Mouse (Mus musculus) thymus, adult 2 months (tissue): ENCODE measurements at regions not wholly inside any gene's neighbourhood (a gene's known extent, or its start where the extent isn't known, plus 50 kb on each side); places are given as distances from the start of the nearest gene placed in this dataset.

Source experiments
- CTCF ChIP-seq: fragments of 200-500 bp; IDR thresholded peaks from 2 replicates; pipeline ENCODE4 v1.5.1; 2012; ENCODE audit warnings: mild to moderate bottlenecking, control low read depth, low read length, moderate library complexity, borderline replicate concordance; ENCODE audit not compliant: control insufficient read depth, poor library complexity, insufficient read depth; ENCODE audit errors: extremely low read depth
- POLR2A ChIP-seq: fragments of 200-500 bp; IDR thresholded peaks from 2 replicates; pipeline ENCODE4 v1.6.1; 2012; ENCODE audit warnings: mild to moderate bottlenecking, low read length, control low read depth, moderate library complexity; ENCODE audit not compliant: control insufficient read depth, poor library complexity, insufficient read depth; ENCODE audit errors: extremely low read depth

DNA sequence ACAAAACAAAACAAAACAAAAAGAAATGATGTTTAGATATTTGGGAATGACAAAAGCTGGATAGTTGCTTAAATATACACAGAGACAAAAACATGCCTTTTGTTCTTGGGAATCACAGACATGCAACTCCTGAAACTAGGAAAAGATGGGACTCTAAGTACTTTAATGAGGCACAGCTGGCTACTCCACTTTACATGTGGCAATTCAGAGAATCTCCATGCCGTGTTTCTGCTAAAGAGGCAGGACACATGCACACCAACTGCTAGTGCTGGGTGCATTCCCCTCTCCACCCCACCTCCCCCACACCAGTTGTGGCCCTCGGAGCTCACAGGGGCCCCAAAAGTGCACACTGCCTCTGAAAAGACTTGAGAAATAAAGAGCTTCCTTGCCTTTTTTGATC, 58.6 kb upstream of the Tsc22d1 start:
- TF ChIP-seq CTCF (no peak), POLR2A (no peak)
